Mouse (Mus musculus) Patski (cell line): ENCODE data around the gene Adora3. TPM values are rescaled to one million over a fixed set of nuclear protein-coding genes. Genes with fewer than 3 reads are reported as not detected.

Source experiments
- ATAC-seq: fragments of 100-300 bp; one replicate; pipeline ENCODE4 v1.8.0; 2021
- CTCF ChIA-PET: fragments of 350-600 bp; sonication (Branson Sonifier 250); formaldehyde crosslinking; loops from one replicate; lab custom pipeline; 2022; ENCODE audit warnings: inconsistent platforms; lab: Charles Lee
- POLR2A ChIA-PET: fragments of 350-600 bp; sonication (Branson Sonifier 250); formaldehyde crosslinking; loops from one replicate; lab custom pipeline; 2022; ENCODE audit warnings: antibody characterized with exemption, inconsistent platforms; lab: Charles Lee
- DNase-seq: peaks from one replicate; pipeline ENCODE4 v3.0.0-alpha.2; 2011; ENCODE audit warnings: low read depth, low spot score
- H3K27me3 ChIP-seq: fragments of 371-371 bp; one replicate; pipeline ENCODE4 v1.5.1; 2021
- CTCF ChIP-seq: fragments of 100-300 bp; IDR thresholded peaks from one replicate; pipeline ENCODE4 v1.5.1; 2021
- in situ Hi-C: fragments of 300-500 bp; cut with MboI; formaldehyde crosslinking; loops from 3 replicates; pipeline ENCODE4 v1.11.1; 2018; ENCODE audit warnings: low pct_unique_long_range_greater_than_20kb, mixed read lengths
- polyA plus RNA-seq: library from polyadenylated mRNA; unstranded; gene quantifications from one replicate; pipeline ENCODE4 v1.2.3, GENCODE M21; 2021

The Adora3 gene
- polyA plus RNA-seq = not detected

GRCm38 (mm10) chr3:105870558-105870957, at the start of gene Adora3, which contains the start of gene Tmigd3:
Adora3 (plus strand) TSS chr3:105870858.
Tmigd3 (plus strand) TSS chr3:105870903.
- ATAC-seq = no peak
- in situ Hi-C loops = no loop called here
- DNase-seq = no peak
- peaks cover 7% of the 10 kb centered on the region for H3K27me3 ChIP-seq
- POLR2A ChIA-PET = no interaction called here
- CTCF ChIA-PET = no interaction called here
- no peak for TF ChIP-seq CTCF

DNA sequence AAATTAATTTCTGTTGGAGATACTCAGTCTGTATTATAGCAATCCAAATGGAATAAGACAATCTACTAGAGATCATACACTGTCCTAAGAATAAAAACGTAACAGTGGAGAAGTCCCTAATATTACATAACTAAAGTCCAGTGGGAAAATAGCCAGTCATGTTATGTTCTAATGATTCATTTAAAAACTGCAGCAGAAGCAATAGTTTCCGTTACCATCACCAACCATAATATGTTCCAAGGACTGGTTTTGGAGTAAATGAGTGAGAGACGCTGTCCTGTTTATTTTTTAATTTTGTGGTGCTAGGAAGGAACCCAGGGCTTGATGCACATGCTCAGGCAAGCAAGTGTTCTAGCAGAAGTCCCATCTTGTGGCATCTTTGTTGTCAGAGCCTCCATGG, 49.2 kb upstream of the Adora3 start:
- in situ Hi-C loops = no loop called here
- H3K27me3 ChIP-seq = peaks cover 22% of the 10 kb centered on the region
- TF ChIP-seq CTCF = no peak
- ChIA-PET POLR2A (no interaction called here), CTCF (no interaction called here)
- ATAC-seq = no peak
- DNase-seq = no peak

- peaks cover 25% of the 10 kb centered on the region for H3K27me3 ChIP-seq
- no peak for ATAC-seq
- TF ChIP-seq CTCF = no peak
- CTCF ChIA-PET = no interaction called here
- POLR2A ChIA-PET = no interaction called here
- DNase-seq = no peak
- in situ Hi-C loops = no loop called here
Measured at GRCm38 (mm10) chr3:105823609-105824008, 47.0 kb upstream of the Adora3 start.

GRCm38 (mm10) chr3:105824103-105824502, 46.6 kb upstream of the Adora3 start:
- DNase-seq (no peak), ATAC-seq (no peak)
- POLR2A ChIA-PET = no interaction called here
- CTCF ChIA-PET = no interaction called here
- peaks cover 22% of the 10 kb centered on the region for H3K27me3 ChIP-seq
- no peak for TF ChIP-seq CTCF
- in situ Hi-C loops = no loop called here

DNA sequence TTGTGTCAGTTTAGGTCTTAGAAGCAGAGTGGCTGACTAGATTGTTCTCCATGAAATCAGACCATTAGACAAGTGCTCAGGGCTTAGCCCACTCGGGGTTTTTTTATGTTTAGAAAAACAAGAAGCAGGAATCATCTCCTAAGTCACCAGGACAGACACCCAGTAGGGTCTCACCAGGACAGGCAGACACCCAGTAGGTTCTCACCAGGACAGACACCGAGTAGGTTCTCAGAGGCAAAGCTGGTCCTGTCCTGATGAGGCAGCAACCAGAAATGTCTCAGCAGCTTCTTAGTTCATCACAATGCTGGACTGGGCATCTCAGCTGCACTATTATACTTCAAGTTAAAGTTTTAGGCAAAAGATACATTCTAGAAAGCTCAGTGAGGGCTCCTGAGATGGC, 46.0 kb upstream of the Adora3 start:
- no peak for ATAC-seq
- ChIA-PET CTCF (no interaction called here), POLR2A (interaction anchor here (0.6 kb wide), 1 partner anchor 51 kb away, joined by 3 read pairs; no protein-coding TSS in a partner anchor)
- TF ChIP-seq CTCF = no peak
- in situ Hi-C loops = no loop called here
- peaks cover 24% of the 10 kb centered on the region for H3K27me3 ChIP-seq
- no peak for DNase-seq

DNA sequence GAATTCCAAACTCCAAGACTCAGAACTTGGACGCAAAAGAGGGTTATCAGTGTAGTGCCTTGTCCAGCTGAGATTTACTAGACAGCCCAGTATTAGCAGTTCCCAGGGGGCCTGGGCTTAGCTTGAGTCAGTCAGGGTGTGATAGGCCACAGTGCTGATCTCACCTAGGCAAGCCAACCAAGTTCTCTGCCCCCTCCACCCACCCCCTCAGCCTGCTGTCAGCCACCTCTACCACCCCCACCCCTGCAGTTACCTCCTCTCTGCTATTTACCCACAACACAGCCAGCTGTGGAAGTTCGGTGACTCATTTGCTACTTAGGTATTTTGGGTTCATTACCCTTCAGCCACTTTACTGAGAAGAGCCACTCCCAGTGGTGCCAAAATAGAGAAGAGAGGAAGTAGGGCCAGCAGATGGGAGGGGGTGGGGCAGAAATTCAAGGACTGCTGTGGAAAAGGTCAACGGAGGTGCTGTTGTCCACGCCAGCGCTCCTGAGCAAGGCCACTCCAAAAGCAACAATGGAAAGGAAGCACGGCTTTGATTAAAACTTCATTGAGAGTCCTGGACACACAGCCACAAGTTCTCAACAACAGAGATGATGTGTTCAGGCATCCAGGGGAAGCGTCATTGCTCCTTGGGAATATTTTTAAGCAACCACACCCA, 45.0 kb upstream of the Adora3 start:
- no peak for TF ChIP-seq CTCF
- POLR2A ChIA-PET = interaction anchor here (0.5 kb wide), 1 partner anchor 748 kb away, joined by 3 read pairs; no protein-coding TSS in a partner anchor
- CTCF ChIA-PET = interaction anchor here (1.4 to 2.0 kb wide), 2 partner anchors 12 to 14 kb away, joined by 3 to 6 read pairs; no protein-coding TSS in a partner anchor
- DNase-seq (peak; percentile 15), ATAC-seq (peak; percentile 66)
- in situ Hi-C loops = no loop called here
- peaks cover 25% of the 10 kb centered on the region for H3K27me3 ChIP-seq

DNA sequence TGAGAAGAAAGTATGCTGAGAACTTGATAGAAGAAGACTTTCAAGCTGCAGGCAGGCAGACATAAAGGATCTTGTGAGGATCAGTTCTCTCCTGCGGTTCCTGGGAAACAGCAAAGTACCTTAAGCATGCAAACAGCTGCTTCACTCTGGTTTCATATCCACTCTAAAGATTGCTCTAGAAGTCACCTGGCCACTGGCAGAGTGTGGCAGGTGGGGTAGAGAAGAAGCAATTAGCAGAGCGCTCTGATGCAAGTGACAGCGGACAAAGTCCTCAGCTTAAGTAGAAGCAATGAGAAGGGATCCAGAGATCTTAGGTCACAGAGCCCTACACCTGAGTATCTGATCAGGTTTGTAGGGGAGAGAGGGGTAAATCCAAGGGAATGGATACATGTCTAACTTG, 39.1 kb upstream of the Adora3 start:
- POLR2A ChIA-PET = no interaction called here
- TF ChIP-seq CTCF = no peak
- ATAC-seq (no peak), DNase-seq (no peak)
- in situ Hi-C loops = no loop called here
- CTCF ChIA-PET = interaction anchor here (1.7 kb wide), 1 partner anchor 12 kb away, joined by 3 read pairs; no protein-coding TSS in a partner anchor
- peaks cover 33% of the 10 kb centered on the region for H3K27me3 ChIP-seq

GRCm38 (mm10) chr3:105835875-105836274, 34.8 kb upstream of the Adora3 start:
- peaks cover 10% of the 10 kb centered on the region for H3K27me3 ChIP-seq
- CTCF ChIA-PET = no interaction called here
- ATAC-seq (no peak), DNase-seq (no peak)
- POLR2A ChIA-PET = interaction anchor here (0.6 kb wide), 1 partner anchor 45 kb away, joined by 3 read pairs; no protein-coding TSS in a partner anchor
- in situ Hi-C loops = no loop called here
- TF ChIP-seq CTCF = no peak

GRCm38 (mm10) chr3:105836883-105837282, 33.8 kb upstream of the Adora3 start:
- no peak for ATAC-seq
- H3K27me3 ChIP-seq = peaks cover 3% of the 10 kb centered on the region
- CTCF ChIA-PET = no interaction called here
- TF ChIP-seq CTCF = no peak
- POLR2A ChIA-PET = no interaction called here
- in situ Hi-C loops = no loop called here
- DNase-seq = no peak

- in situ Hi-C loops = no loop called here
Measured at GRCm38 (mm10) chr3:105838655-105839054, 32.0 kb upstream of the Adora3 start.

GRCm38 (mm10) chr3:105839836-105840235, 30.8 kb upstream of the Adora3 start:
- DNase-seq = no peak
- TF ChIP-seq CTCF = no peak
- ChIA-PET CTCF (interaction anchor here (1.6 to 2.2 kb wide), 2 partner anchors 9 to 13 kb away, joined by 6 read pairs; no protein-coding TSS in a partner anchor), POLR2A (no interaction called here)
- ATAC-seq = no peak
- peaks cover 4% of the 10 kb centered on the region for H3K27me3 ChIP-seq
- in situ Hi-C loops = no loop called here

More at GRCm38 (mm10) chr3:105838655-105839054, 32.0 kb upstream of the Adora3 start:
- ChIA-PET POLR2A (no interaction called here), CTCF (interaction anchor here (1.1 to 2.2 kb wide), 3 partner anchors 9 to 12 kb away, joined by 3 to 6 read pairs (median 5); no protein-coding TSS in a partner anchor)
- DNase-seq (no peak), ATAC-seq (no peak)
- peaks cover under 1% of the 10 kb centered on the region for H3K27me3 ChIP-seq
- TF ChIP-seq CTCF = no peak
